Mouse (Mus musculus) spleen, adult 2 months (tissue): ENCODE data around the gene 4930524J08Rik.

ENCODE experiments used
- CTCF ChIP-seq: fragments of 200-500 bp; IDR thresholded peaks from 2 replicates; pipeline ENCODE4 v1.5.1; 2011; ENCODE audit warnings: mild to moderate bottlenecking, inconsistent platforms; ENCODE audit not compliant: insufficient read depth, insufficient read length, insufficient replicate concordance; ENCODE audit errors: extremely low read depth
- POLR2A ChIP-seq: fragments of 200-500 bp; IDR thresholded peaks from 2 replicates; pipeline ENCODE4 v1.6.1; 2011; ENCODE audit warnings: low read depth, low read length, inconsistent platforms

GRCm38 (mm10) chr5:99977516-99978301 lies 1.2 kb upstream of the 4930524J08Rik start:
- no peak for TF ChIP-seq POLR2A
- TF ChIP-seq CTCF: no peak
